Mouse (Mus musculus): ENCODE data around the gene Spag5. TPM values are rescaled to one million over a fixed set of nuclear protein-coding genes. Genes with fewer than 3 reads are reported as not detected.

Gene Spag5
- polyA plus RNA-seq, 1 experiment from 2014 or later, result 39.1 TPM

DNA sequence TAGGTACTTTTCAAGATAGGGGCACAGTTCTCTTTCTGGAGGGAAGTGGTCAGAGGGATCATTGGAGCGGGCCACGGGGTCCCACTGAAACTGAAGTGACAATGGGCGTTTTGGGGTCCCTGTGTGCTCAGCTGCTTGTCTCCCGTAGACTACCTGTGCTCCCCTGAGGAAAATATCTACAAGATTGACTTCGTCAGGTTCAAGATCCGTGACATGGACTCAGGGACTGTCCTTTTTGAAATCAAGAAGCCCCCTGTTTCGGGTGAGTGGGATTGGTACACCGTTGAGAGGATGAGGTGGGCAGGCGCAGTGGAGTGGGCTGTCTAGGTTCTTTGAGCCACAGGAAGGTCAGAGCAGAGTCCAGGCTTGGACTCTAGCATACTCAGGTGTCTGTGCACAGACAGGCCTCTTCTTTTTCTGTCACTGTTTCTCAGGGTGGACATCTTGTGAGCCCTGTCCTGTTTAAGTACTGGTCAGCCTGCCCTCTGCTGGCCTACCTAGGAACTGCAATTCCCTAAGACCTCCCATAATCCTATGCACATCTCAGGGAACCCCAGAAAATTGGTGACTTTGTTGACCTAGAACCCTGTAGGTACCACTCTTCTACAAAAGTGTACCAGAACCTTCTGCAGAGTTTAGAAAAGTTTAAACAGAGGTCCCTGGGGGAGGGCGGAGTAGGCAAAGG, 45.9 kb downstream of the Spag5 start:
- Histone ChIP-seq H3K36me3 (peaks cover 20% of the 10 kb centered on the region), H3K4me3 (no peak overlapping the region), H3K27me3 (ENCODE audit: insufficient read depth, poor library complexity, severe bottlenecking) (no peaks in the 10 kb centered on the region), H3K9me3 (no peaks in the 10 kb centered on the region), H3K27ac (no peak overlapping the region), H3K4me1 (peaks cover 64% of the 10 kb centered on the region)
- no peak for DNase-seq (ENCODE audit: low spot score)
- WGBS, result 90% methylated on average over 10 of the region's 10 CpGs

GRCm38 (mm10) chr11:78347908-78348307, 46.6 kb downstream of the Spag5 start:
- H3K4me1 ChIP-seq, result peaks cover 61% of the 10 kb centered on the region
- no peak overlapping the region for H3K27ac ChIP-seq

DNA sequence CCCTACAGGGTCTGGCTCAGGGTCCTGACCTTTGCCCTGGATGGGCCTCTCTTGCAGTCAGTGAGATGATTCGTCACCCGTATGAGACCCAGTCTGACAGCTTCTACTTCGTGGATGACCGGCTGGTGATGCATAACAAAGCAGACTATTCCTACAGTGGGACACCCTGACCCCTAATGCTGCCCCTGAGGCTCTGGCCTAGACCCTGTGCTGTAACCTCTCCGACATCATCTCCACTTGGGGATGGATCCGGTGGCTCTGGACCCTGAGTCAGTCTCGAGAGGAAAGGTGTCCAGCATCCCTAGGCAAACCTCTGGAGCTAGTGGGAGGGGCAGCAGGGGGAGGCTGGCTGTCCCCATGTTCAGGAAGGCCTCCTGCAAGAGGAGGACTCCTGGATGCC, 47.1 kb downstream of the Spag5 start:
- peaks cover 57% of the 10 kb centered on the region for H3K4me1 ChIP-seq
- 71% methylated on average over 7 of the region's 7 CpGs for WGBS
- H3K4me3 ChIP-seq, result no peak overlapping the region
- no peaks in the 10 kb centered on the region for H3K27me3 ChIP-seq (ENCODE audit: insufficient read depth, poor library complexity, severe bottlenecking)
- DNase-seq (ENCODE audit: low spot score), result no peak
- H3K36me3 ChIP-seq, result peaks cover 20% of the 10 kb centered on the region
- H3K27ac ChIP-seq, result no peak overlapping the region
- H3K9me3 ChIP-seq, result no peaks in the 10 kb centered on the region

More at GRCm38 (mm10) chr11:78347908-78348307, 46.6 kb downstream of the Spag5 start:
- no peaks in the 10 kb centered on the region for H3K9me3 ChIP-seq
- no peak overlapping the region for H3K4me3 ChIP-seq
- 73% methylated on average over 9 of the region's 9 CpGs for WGBS
- no peaks in the 10 kb centered on the region for H3K27me3 ChIP-seq (ENCODE audit: insufficient read depth, poor library complexity, severe bottlenecking)
- no peak for DNase-seq (ENCODE audit: low spot score)
- peaks cover 20% of the 10 kb centered on the region for H3K36me3 ChIP-seq

DNA sequence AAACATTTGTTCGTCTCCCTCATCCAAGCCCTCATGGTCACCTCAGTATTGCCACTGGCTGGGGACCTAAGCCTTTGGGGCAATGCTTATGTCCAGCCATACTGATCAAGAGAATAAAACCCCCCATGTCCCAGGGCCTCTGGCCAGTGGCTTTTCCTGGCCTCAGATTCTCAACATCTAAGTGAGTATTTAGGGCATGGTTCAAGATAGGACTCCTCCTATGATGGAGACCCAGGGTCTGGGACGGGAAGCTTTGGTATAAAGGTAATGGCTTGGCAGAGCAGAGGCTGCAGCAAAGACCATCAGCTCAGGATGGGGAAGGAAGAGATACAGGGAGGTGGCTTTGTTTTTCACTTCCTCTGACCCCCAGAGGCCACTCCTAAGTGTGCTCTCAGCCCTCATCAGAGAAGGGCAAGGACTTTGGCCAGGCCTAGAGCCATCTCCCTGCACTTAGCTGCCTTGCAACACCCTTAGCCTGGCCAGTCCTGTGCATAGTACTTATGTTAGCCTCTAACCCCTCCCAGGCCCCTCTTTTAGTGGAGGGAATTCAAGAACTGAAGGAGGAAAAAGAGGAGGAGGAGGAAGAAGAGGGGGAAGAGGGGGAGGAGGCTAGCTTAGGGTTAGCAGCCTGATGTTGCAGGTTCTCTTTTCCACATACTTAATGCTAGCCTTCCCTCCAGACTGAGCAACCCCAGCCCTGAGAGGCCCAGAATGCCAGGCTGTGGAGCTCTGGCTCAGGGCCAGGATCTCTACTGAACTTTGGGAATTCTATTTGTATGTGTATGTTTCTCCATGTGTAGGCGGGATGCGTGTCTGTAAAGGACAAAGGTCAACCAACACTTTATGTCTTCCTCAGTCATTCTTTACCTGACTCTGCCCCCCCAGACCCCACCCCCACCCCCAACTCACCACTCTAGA, 48.4 kb downstream of the Spag5 start:
- Histone ChIP-seq H3K4me3 (no peak overlapping the region), H3K27ac (no peak overlapping the region), H3K4me1 (peaks cover 45% of the 10 kb centered on the region), H3K9me3 (no peaks in the 10 kb centered on the region), H3K36me3 (peaks cover 19% of the 10 kb centered on the region), H3K27me3 (ENCODE audit: insufficient read depth, poor library complexity, severe bottlenecking) (no peaks in the 10 kb centered on the region)
- 83% methylated on average over 4 of the region's 4 CpGs for WGBS
- no peak for DNase-seq (ENCODE audit: low spot score)

DNA sequence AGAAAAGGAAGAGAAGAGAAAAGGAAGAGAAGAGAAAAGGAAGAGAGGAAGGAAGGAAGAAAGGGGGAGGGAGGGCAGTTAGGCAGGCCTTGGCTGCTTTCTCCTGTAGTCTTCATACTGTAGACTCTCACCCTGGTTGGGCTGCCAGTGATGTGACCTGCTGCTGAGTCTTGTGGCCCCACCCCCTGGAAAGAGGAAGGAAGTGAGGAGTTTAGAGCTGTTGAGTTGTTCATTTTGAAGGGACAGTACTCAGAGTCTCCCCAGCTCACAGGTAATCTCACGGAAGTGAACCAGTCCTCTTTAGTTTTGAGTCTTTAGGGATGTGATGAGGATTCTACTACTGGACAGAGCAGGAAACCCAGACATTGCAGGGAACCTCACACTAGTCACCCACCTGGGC, 51.8 kb downstream of the Spag5 start:
- WGBS, result 82% methylated on average over 1 of the region's 1 CpGs
- H3K4me3 ChIP-seq, result no peak overlapping the region
- H3K4me1 ChIP-seq, result peaks cover 14% of the 10 kb centered on the region
- H3K9me3 ChIP-seq, result no peaks in the 10 kb centered on the region
- H3K36me3 ChIP-seq, result peaks cover 12% of the 10 kb centered on the region
- DNase-seq (ENCODE audit: low spot score), result no peak
- H3K27ac ChIP-seq, result no peak overlapping the region
- H3K27me3 ChIP-seq (ENCODE audit: insufficient read depth, poor library complexity, severe bottlenecking), result peaks cover 6% of the 10 kb centered on the region; the same call in 1 of the 2 replicates

GRCm38 (mm10) chr11:78354905-78355304, 53.6 kb downstream of the Spag5 start:
- H3K36me3 ChIP-seq, result no peaks in the 10 kb centered on the region
- H3K4me1 ChIP-seq, result peaks cover 7% of the 10 kb centered on the region
- no peak overlapping the region for H3K4me3 ChIP-seq
- no peak overlapping the region for H3K27ac ChIP-seq
- no peak for DNase-seq (ENCODE audit: low spot score)
- WGBS, result 59% methylated on average over 6 of the region's 6 CpGs
- no peaks in the 10 kb centered on the region for H3K9me3 ChIP-seq
- H3K27me3 ChIP-seq (ENCODE audit: insufficient read depth, poor library complexity, severe bottlenecking), result peaks cover 20% of the 10 kb centered on the region

DNA sequence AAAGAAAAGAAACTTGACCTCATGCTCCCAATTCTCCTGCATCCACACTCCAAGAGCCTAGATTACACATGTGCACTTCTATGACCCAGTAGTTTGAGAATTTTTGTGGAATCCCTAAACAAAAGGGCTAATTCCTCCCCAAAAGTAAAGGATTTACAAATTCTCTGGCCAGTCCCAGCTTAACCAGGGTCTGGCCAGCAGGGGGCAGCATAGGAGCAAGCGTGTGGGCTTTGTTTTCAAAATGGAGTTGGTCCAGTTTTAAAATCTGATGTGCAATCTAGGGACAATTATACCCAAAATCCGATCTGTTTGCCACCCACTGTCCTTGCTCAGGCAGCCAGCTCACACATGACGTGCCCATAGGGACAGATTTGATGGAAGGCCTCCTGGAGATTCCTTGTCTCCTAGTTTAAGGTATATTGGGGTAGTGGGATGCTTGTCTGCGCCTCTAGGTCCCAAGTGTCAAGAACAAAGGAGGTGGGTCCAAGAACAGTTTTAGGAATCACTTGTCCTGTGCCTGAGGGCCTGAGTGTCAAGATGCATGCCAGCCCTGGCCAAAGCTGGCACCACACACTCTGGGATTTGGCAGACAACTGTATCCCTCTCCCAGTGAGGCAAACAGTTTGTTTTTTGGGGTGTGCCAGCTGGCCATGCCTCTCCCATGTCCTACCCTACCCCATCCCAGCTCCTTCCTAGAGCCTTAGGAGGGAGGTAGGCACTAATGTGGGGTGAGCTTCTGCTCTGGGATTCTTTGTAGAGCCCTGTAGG, 54.3 kb downstream of the Spag5 start:
- Histone ChIP-seq H3K4me3 (no peak overlapping the region), H3K4me1 (peaks cover 12% of the 10 kb centered on the region; the same call in 1 of the 2 replicates), H3K27me3 (ENCODE audit: insufficient read depth, poor library complexity, severe bottlenecking) (peaks cover 21% of the 10 kb centered on the region), H3K27ac (no peak overlapping the region), H3K9me3 (no peaks in the 10 kb centered on the region), H3K36me3 (no peaks in the 10 kb centered on the region)
- 27% methylated on average over 4 of the region's 4 CpGs for WGBS
- DNase-seq (ENCODE audit: low spot score), result no peak

DNA sequence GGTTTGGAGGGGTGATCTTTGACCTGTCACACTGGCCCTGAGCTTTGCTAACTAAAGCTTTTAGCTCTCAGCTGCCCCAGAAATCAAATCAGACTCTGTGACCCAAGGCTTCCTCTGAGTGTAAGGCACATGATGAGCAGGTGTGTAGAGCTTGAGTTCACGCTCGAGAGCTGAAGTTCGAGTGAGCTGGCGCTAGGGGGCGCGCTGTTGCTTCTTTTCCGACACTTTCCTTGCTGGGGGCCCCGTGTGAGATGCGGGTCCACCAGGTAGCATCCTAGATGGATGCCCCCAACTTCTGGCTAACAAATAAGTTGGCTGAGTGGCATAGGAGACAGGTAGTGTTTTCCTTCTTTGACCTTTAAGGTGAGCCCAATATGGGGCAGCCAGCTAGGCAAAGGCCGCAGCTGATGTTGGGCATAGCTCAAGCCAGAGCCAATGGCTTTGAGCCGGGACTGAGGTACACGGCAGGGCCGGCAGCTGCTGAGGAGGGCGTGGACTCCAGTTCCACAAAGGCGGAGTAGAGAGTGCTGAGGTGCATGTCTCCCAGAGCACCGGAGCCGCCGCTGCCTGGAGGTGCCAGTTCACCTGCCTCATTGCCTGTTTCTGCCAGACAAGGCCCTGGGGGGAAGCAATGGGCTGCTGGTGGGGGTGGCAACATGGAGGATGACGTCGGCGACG, 57.1 kb downstream of the Spag5 start:
- no peaks in the 10 kb centered on the region for H3K9me3 ChIP-seq
- peaks cover 27% of the 10 kb centered on the region for H3K27me3 ChIP-seq (ENCODE audit: insufficient read depth, poor library complexity, severe bottlenecking)
- H3K4me3 ChIP-seq, result no peak overlapping the region
- H3K4me1 ChIP-seq, result peaks cover 14% of the 10 kb centered on the region; the same call in 1 of the 2 replicates
- no peak for DNase-seq (ENCODE audit: low spot score)
- WGBS, result 12% methylated on average over 22 of the region's 22 CpGs
- no peak overlapping the region for H3K27ac ChIP-seq
- no peaks in the 10 kb centered on the region for H3K36me3 ChIP-seq

GRCm38 (mm10) chr11:78360125-78360788, 58.9 kb downstream of the Spag5 start:
- H3K4me1 ChIP-seq, result peaks cover 14% of the 10 kb centered on the region; the same call in 1 of the 2 replicates
- DNase-seq (ENCODE audit: low spot score), result peak; percentile 89
- no peaks in the 10 kb centered on the region for H3K36me3 ChIP-seq
- H3K27ac ChIP-seq, result no peak overlapping the region
- H3K4me3 ChIP-seq, result peak overlapping the region; percentile 56
- 11% methylated on average over 13 of the region's 13 CpGs for WGBS
- peaks cover 29% of the 10 kb centered on the region for H3K27me3 ChIP-seq (ENCODE audit: insufficient read depth, poor library complexity, severe bottlenecking)
- no peaks in the 10 kb centered on the region for H3K9me3 ChIP-seq

- WGBS, result 39% methylated on average over 2 of the region's 2 CpGs
- H3K9me3 ChIP-seq, result no peaks in the 10 kb centered on the region
- no peak overlapping the region for H3K27ac ChIP-seq
- H3K27me3 ChIP-seq (ENCODE audit: insufficient read depth, poor library complexity, severe bottlenecking), result peaks cover 34% of the 10 kb centered on the region
- H3K4me1 ChIP-seq, result peaks cover 14% of the 10 kb centered on the region; the same call in 1 of the 2 replicates
- H3K4me3 ChIP-seq, result peak overlapping the region; percentile 56; the same call in 1 of the 2 replicates
- no peaks in the 10 kb centered on the region for H3K36me3 ChIP-seq
- DNase-seq (ENCODE audit: low spot score), result no peak
Measured at GRCm38 (mm10) chr11:78360789-78361131, 59.4 kb downstream of the Spag5 start.

GRCm38 (mm10) chr11:78363309-78364007, 62.1 kb downstream of the Spag5 start:
- DNase-seq (ENCODE audit: low spot score), result no peak
- Histone ChIP-seq H3K27me3 (ENCODE audit: insufficient read depth, poor library complexity, severe bottlenecking) (peaks cover 49% of the 10 kb centered on the region), H3K9me3 (no peaks in the 10 kb centered on the region), H3K4me3 (no peak overlapping the region), H3K36me3 (no peaks in the 10 kb centered on the region), H3K27ac (no peak overlapping the region), H3K4me1 (peaks cover 12% of the 10 kb centered on the region; the same call in 1 of the 2 replicates)
- WGBS, result 73% methylated on average over 13 of the region's 13 CpGs
